Mouse (Mus musculus): ENCODE measurements around the gene Keap1.

- TF ChIP-seq CTCF (conservative IDR thresholded peaks at IDR 0.05; ENCODE audit: insufficient read depth, insufficient read length, low read depth, low read length) (no peak), POLR2A (IDR thresholded peaks at IDR 0.05; ENCODE audit: low read depth, low read length) (no peak)
Observed at GRCm38 (mm10) chr9:21283994-21284393, 44.8 kb upstream of the Keap1 start.
